ENCODE assay signal across 9 mouse cellular contexts in the genomic region with DNA sequence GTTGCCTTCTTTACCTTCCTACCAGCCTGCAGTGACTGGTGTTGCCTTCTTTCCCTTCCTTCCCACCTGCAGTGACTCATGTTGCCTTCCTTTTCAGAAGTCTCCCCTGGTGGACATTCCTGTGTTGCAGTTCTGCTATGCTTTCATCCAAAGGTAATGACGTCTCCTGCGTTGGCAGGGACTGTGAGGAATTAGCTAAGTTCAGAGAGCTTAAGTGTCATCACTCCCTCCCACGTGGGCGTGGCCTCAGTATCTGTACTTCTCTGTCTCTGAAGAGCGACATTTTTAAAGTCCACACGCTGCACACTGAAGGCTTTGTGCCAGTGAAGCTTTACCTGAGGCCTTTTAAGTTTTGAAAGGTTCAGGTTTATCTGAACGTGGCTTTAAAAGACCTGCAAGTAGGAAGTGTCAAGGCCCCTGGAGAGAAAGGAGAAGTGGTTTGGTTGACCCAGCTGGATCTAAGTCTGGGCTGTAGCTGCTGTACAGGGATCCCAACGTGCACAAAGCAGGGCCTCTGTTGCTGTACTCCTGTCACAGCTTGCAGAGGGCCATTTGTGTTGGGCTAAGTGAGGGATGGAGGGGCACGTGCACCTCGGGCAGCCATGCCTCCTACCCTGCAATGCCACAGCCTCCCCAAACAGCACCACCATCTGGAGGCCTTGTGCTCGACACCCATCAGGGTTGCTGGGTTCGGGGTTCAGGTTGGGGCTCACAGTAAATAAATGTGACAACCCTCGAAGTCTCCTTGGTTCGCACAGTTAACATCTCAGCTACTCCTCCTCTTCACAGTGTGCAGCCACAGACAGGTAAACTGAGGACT. TPM values are rescaled to one million over a fixed set of nuclear protein-coding genes. Genes with fewer than 3 reads are reported as not detected.
DNase-seq lines count a peak whose midpoint lies in the region; ATAC-seq lines count a peak whose summit lies in the region.
"Had no signal": no experiment of that assay in that cellular context is flagged by ENCODE, and none has a peak within 500 bp of the region (broad histone marks: within the 10 kb centered on the region; RNA-seq: fewer than 3 reads in every experiment).

No protein-coding gene starts in this region.

- H3K4me2 ChIP-seq in embryonic facial prominence, embryonic 14.5 days (ENCODE audit: low read depth, low read length): no peak overlapping the region
- no peak overlapping the region for H3K4me2 ChIP-seq in lung, embryonic 16.5 days (ENCODE audit: low read depth, low read length)
- H3K4me2 ChIP-seq in forebrain, embryonic 11.5 days (ENCODE audit: low read depth, low read length, severe bottlenecking): no peak overlapping the region
- H3K4me2 ChIP-seq: embryonic facial prominence, embryonic 12.5 days had no signal

- H3K9ac ChIP-seq in embryonic facial prominence, embryonic 14.5 days (ENCODE audit: low read depth, low read length): peak overlapping the region; percentile 37; the same call in 1 of the 2 replicates
- no peak overlapping the region for H3K9ac ChIP-seq in lung, embryonic 16.5 days (ENCODE audit: low read length)
- H3K9ac ChIP-seq in forebrain, embryonic 11.5 days (ENCODE audit: low read length): no peak overlapping the region
- H3K9ac ChIP-seq: embryonic facial prominence, embryonic 12.5 days had no signal

- H3K36me3 ChIP-seq in embryonic facial prominence, embryonic 14.5 days (ENCODE audit: control insufficient read depth, insufficient read depth, low read length): peaks cover 12% of the 10 kb centered on the region; the same call in 1 of the 2 replicates
- peaks cover 5% of the 10 kb centered on the region for H3K36me3 ChIP-seq in embryonic facial prominence, embryonic 10.5 days (replicated peaks)
- peaks cover 7% of the 10 kb centered on the region; the same call in 1 of the 2 replicates for H3K36me3 ChIP-seq in lung, embryonic 16.5 days (ENCODE audit: control insufficient read depth, insufficient read depth, low read length)
- no peaks in the 10 kb centered on the region for H3K36me3 ChIP-seq in forebrain, embryonic 11.5 days (ENCODE audit: control insufficient read depth, insufficient read depth, low read length)

- no peak for ATAC-seq in embryonic facial prominence, embryonic 14.5 days (ENCODE audit: low read depth)
- ATAC-seq in lung, embryonic 16.5 days (ENCODE audit: low read depth): peak; percentile 66
- no peak for ATAC-seq in forebrain, embryonic 11.5 days (replicated peaks; ENCODE audit: low FRiP score)

- no peak overlapping the region for H3K27ac ChIP-seq in embryonic facial prominence, embryonic 14.5 days (replicated peaks; ENCODE audit: low read depth, low read length)
- no peak overlapping the region for H3K27ac ChIP-seq in embryonic facial prominence, embryonic 10.5 days (replicated peaks)
- no peak overlapping the region for H3K27ac ChIP-seq in lung, embryonic 16.5 days (ENCODE audit: low read length)
- no peak overlapping the region for H3K27ac ChIP-seq in forebrain, embryonic 11.5 days (ENCODE audit: low read depth, low read length)
- H3K27ac ChIP-seq: embryonic facial prominence, embryonic 12.5 days had no signal

- H3K27me3 ChIP-seq in embryonic facial prominence, embryonic 14.5 days (replicated peaks; ENCODE audit: control insufficient read depth, insufficient read depth, low read length): no peaks in the 10 kb centered on the region
- no peaks in the 10 kb centered on the region for H3K27me3 ChIP-seq in embryonic facial prominence, embryonic 10.5 days (replicated peaks; ENCODE audit: low read depth, poor library complexity, severe bottlenecking)
- H3K27me3 ChIP-seq in lung, embryonic 16.5 days (ENCODE audit: control insufficient read depth, insufficient read depth, low read depth, low read length): no peaks in the 10 kb centered on the region
- H3K27me3 ChIP-seq in forebrain, embryonic 11.5 days (ENCODE audit: control insufficient read depth, insufficient read depth, low read length): no peaks in the 10 kb centered on the region
- H3K27me3 ChIP-seq: embryonic facial prominence, embryonic 12.5 days had no signal

- no peak overlapping the region for H3K4me3 ChIP-seq in embryonic facial prominence, embryonic 14.5 days (ENCODE audit: low read depth, low read length)
- no peak overlapping the region for H3K4me3 ChIP-seq in embryonic facial prominence, embryonic 10.5 days
- no peak overlapping the region for H3K4me3 ChIP-seq in lung, embryonic 16.5 days (ENCODE audit: low read length)
- no peak overlapping the region for H3K4me3 ChIP-seq in forebrain, embryonic 11.5 days (ENCODE audit: low read depth, low read length)
- H3K4me3 ChIP-seq: embryonic facial prominence, embryonic 12.5 days had no signal

- 52% methylated on average over 14 of the region's 14 CpGs for WGBS in embryonic facial prominence, embryonic 14.5 days
- 60% methylated on average over 14 of the region's 14 CpGs for WGBS in embryonic facial prominence, embryonic 10.5 days
- WGBS in lung, embryonic 16.5 days: 41% methylated on average over 14 of the region's 14 CpGs
- 61% methylated on average over 14 of the region's 14 CpGs for WGBS in forebrain, embryonic 11.5 days

- H3K9me3 ChIP-seq in embryonic facial prominence, embryonic 14.5 days (ENCODE audit: control insufficient read depth, low read length): peaks cover 6% of the 10 kb centered on the region; the same call in 1 of the 2 replicates
- H3K9me3 ChIP-seq in embryonic facial prominence, embryonic 10.5 days: 0 out of 2 replicates have a peak, but pooled peaks cover 5% of the 10 kb centered on the region
- no peaks in the 10 kb centered on the region; the same call in 1 of the 2 replicates for H3K9me3 ChIP-seq in lung, embryonic 16.5 days (ENCODE audit: control insufficient read depth, low read length)
- no peaks in the 10 kb centered on the region for H3K9me3 ChIP-seq in forebrain, embryonic 11.5 days (ENCODE audit: control insufficient read depth, low read length)

- peak; percentile 63 for DNase-seq in embryonic facial prominence, embryonic 14.5 days (ENCODE audit: low spot score)
- DNase-seq in embryonic facial prominence, embryonic 10.5 days (ENCODE audit: low spot score): no peak
- peak; percentile 17 for DNase-seq in urinary bladder, postnatal 14 days (ENCODE audit: low spot score)
- DNase-seq in urinary bladder, postnatal 36 days (ENCODE audit: low spot score in 2 of 2): no peak
- DNase-seq in cerebellum, adult 11 months: no peak
- DNase-seq in forebrain, embryonic 11.5 days (ENCODE audit: low spot score): no peak
- DNase-seq in right cerebral cortex, postnatal 4 days: no peak

- no peaks in the 10 kb centered on the region for H3K4me1 ChIP-seq in embryonic facial prominence, embryonic 14.5 days (ENCODE audit: control insufficient read depth, insufficient read depth, low read length)
- peaks cover 17% of the 10 kb centered on the region for H3K4me1 ChIP-seq in embryonic facial prominence, embryonic 10.5 days
- H3K4me1 ChIP-seq in lung, embryonic 16.5 days (replicated peaks; ENCODE audit: control insufficient read depth, insufficient read depth, low read length): no peaks in the 10 kb centered on the region
- H3K4me1 ChIP-seq in forebrain, embryonic 11.5 days (replicated peaks; ENCODE audit: control insufficient read depth, insufficient read depth, low read length): no peaks in the 10 kb centered on the region
- H3K4me1 ChIP-seq: embryonic facial prominence, embryonic 12.5 days had no signal

RNA-seq across cellular contexts. Expression of a gene that starts 51.1 kb away (rescaled TPM):
- polyA plus RNA-seq in embryonic facial prominence, embryonic 14.5 days (2014; fragmentation: Nextera tagmentation; extraction: Ambion mirVana): 31.1 and 32.1 TPM in 2 replicates
- 29.1 and 31.5 TPM in 2 replicates for polyA plus RNA-seq in embryonic facial prominence, embryonic 10.5 days (2016; fragmentation: Nextera tagmentation; extraction: Ambion mirVana)
- 34.8 and 35.5 TPM in 2 replicates for polyA plus RNA-seq in lung, embryonic 16.5 days (2015; fragmentation: Nextera tagmentation; extraction: Ambion mirVana)
- polyA plus RNA-seq in forebrain, embryonic 11.5 days (2014; fragmentation: Nextera tagmentation; extraction: Ambion mirVana): 33.7 and 36.0 TPM in 2 replicates

Comparison
In these comparisons a context has a peak if more than half of its experiments do, and no peak if none do; other contexts are left out.
1. DNase-seq: peak in embryonic facial prominence, embryonic 14.5 days (single experiment) and urinary bladder, postnatal 14 days (single experiment); none in embryonic facial prominence, embryonic 10.5 days (single experiment), urinary bladder, postnatal 36 days (0 of 2), cerebellum, adult 11 months (single experiment), forebrain, embryonic 11.5 days (single experiment) and right cerebral cortex, postnatal 4 days (single experiment).